Mouse (Mus musculus): ENCODE results near the gene Sertad2. TPM values are rescaled to one million over a fixed set of nuclear protein-coding genes. Genes with fewer than 3 reads are reported as not detected.

The Sertad2 gene
- polyA plus RNA-seq, 1 experiment from 2014 or later, result 36.0 TPM

DNA sequence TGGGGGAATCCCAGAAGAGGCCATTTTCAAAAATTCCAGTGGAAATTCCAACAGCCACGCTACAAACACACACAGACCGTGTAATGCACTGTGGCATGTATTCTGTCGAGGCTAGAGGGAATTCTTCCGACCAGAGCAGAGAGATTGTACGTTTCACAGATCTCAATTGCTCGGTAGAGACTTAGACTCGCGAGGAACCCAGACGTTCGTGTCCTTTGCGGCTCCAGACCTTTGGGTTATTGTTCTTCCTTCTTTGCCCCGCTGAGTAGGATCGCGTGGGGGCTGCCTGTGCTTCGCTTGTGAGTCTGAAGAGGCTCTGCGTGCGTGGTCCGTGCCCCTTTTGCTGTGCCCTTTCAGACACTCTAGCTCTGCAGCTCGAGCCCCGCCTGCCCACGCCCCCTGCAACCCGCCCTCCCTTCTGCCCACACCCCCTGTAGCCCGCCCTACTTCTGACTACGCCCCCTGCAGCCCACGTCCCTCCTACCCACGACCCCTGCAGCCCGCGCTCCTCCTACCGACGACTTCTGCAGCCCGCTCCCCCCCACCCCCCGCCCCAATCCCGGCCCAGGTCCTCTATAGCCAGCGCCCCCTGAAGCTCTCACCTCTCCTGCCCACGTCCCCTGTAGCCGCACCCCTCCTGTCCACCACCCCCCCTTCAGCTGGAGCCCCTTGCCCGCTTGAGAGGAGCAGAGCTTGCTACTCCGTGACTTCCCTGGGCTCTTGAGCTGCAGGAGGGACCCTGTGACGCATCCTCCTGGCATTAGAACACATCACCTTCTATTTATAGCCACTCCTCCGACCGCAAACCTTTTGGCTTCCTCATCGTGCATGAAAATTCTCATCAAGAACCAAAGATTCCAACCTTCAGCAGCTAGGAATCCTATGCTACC is 10.8 kb upstream of the Sertad2 start:
- Histone ChIP-seq H3K9ac (peak overlapping the region; percentile 72), H3K36me3 (no peaks in the 10 kb centered on the region), H3K27ac (peak overlapping the region; percentile 32; the same call in 1 of the 2 replicates), H3K4me1 (peaks cover 6% of the 10 kb centered on the region; the same call in 1 of the 2 replicates), H3K4me2 (replicated peaks) (peak overlapping the region; percentile 87), H3K9me3 (replicated peaks) (no peaks in the 10 kb centered on the region), H3K27me3 (no peaks in the 10 kb centered on the region; the same call in 1 of the 2 replicates), H3K4me3 (peak overlapping the region; percentile 53)
- peak; percentile 87 for ATAC-seq (ENCODE audit: low FRiP score)
- WGBS, result 1% methylated on average over 36 of the region's 42 CpGs

GRCm38 (mm10) chr11:20533231-20533630 is 9.8 kb upstream of the Sertad2 start:
- 83% methylated on average over 4 of the region's 4 CpGs for WGBS
- Histone ChIP-seq H3K4me2 (replicated peaks) (no peak overlapping the region), H3K4me3 (no peak overlapping the region), H3K36me3 (no peaks in the 10 kb centered on the region), H3K27me3 (no peaks in the 10 kb centered on the region; the same call in 1 of the 2 replicates), H3K9me3 (replicated peaks) (no peaks in the 10 kb centered on the region), H3K27ac (no peak overlapping the region), H3K4me1 (peaks cover 6% of the 10 kb centered on the region; the same call in 1 of the 2 replicates), H3K9ac (no peak overlapping the region)
- ATAC-seq (ENCODE audit: low FRiP score), result no peak

GRCm38 (mm10) chr11:20537221-20537620 is 5.8 kb upstream of the Sertad2 start:
- Histone ChIP-seq H3K9ac (no peak overlapping the region), H3K27ac (no peak overlapping the region), H3K4me2 (replicated peaks) (no peak overlapping the region), H3K9me3 (replicated peaks) (no peaks in the 10 kb centered on the region), H3K36me3 (no peaks in the 10 kb centered on the region), H3K27me3 (no peaks in the 10 kb centered on the region; the same call in 1 of the 2 replicates), H3K4me1 (peaks cover 7% of the 10 kb centered on the region), H3K4me3 (no peak overlapping the region)
- ATAC-seq (ENCODE audit: low FRiP score), result no peak
- 91% methylated on average over 3 of the region's 3 CpGs for WGBS

DNA sequence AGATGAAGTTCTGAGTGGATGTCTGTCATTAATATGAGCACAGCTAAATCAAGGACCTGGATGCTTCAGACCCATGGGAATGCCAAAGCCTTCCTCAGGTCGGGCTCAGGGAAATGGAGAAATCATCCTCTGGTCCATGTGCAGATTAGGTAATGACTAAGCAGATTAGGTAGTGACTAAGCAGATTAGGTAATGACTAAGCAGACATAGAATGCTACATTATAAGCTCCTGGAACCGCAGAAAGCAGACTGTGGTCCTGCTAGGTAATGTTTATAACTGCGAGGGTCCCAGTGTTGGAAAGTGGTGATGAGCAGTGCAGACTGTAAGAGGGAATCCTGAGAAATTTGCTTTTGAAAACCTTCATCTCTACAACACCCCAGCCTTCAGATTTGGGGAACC is 4.6 kb upstream of the Sertad2 start:
- no peak for ATAC-seq (ENCODE audit: low FRiP score)
- 74% methylated on average over 3 of the region's 3 CpGs for WGBS

DNA sequence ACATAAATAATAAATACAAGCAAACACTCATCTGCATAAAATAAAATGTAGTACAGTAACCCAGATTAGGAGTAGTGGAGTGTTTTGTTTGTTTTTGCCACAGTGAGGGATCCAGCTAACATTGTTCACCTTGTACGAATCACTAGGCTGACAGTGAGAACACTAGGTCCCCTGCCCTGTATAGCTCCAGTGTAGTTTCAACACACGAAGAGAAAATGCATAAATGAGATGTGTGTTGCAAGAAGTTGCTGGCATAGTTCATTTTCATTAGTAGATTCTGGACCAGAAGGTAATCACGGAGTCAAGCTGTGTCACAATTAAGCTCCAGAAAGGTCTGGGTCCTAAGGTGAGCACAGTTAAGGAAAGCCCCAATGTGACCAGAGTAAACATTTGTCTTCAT is 1.8 kb upstream of the Sertad2 start:
- no peak overlapping the region for H3K4me3 ChIP-seq

More for the DNA sequence above, 4.6 kb upstream of the Sertad2 start:
- no peak overlapping the region for H3K27ac ChIP-seq
- H3K9ac ChIP-seq, result no peak overlapping the region
- H3K27me3 ChIP-seq, result no peaks in the 10 kb centered on the region; the same call in 1 of the 2 replicates
- H3K36me3 ChIP-seq, result no peaks in the 10 kb centered on the region
- H3K4me1 ChIP-seq, result peaks cover 4% of the 10 kb centered on the region
- H3K4me2 ChIP-seq (replicated peaks), result no peak overlapping the region
- no peak overlapping the region for H3K4me3 ChIP-seq
- no peaks in the 10 kb centered on the region for H3K9me3 ChIP-seq (replicated peaks)

DNA sequence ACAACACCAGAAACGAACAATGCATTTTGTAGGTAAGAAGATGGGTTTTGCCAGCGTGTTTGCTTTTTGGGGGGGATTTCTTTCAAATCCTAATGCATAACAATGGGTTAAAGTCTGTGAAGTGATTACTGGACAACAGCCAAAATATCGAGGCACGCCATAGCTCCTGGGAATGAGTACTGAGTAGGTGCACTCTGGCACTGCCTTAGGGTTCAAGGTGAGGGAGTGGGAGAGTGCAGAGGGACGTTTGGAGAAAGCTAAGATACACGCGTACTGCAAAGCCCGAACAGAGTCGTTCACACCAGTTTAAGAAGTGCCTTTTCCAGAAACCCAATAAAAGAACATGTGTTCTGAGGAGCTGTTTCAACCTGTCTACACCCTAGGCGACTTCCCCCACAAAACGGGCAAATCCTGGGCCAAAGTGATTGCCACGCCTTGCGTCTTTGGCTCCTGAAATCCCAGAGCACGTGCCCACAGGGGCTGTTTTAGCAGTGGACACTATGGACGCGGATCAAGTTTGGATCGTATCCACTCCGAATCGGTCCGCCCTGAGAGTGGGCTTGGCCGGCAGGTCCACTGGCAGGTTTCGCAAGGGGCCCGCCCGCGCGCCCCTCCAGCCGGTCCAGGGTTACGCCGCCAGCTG is 937 bp upstream of the Sertad2 start:
- WGBS, result 1% methylated on average over 22 of the region's 29 CpGs
- Histone ChIP-seq H3K4me1 (peaks cover 16% of the 10 kb centered on the region), H3K27ac (peak overlapping the region; percentile 97), H3K27me3 (no peaks in the 10 kb centered on the region), H3K9me3 (replicated peaks) (no peaks in the 10 kb centered on the region), H3K9ac (peak overlapping the region; percentile 51), H3K4me3 (peak overlapping the region; percentile 75), H3K4me2 (replicated peaks) (peak overlapping the region; percentile 75), H3K36me3 (no peaks in the 10 kb centered on the region)
- 0 out of 2 replicates have a peak, but pooled peaks have one; percentile 0 for ATAC-seq (ENCODE audit: low FRiP score)

More for the DNA sequence above, 1.8 kb upstream of the Sertad2 start:
- H3K4me2 ChIP-seq (replicated peaks), result no peak overlapping the region
- H3K27me3 ChIP-seq, result no peaks in the 10 kb centered on the region
- 68% methylated on average over 3 of the region's 3 CpGs for WGBS
- H3K36me3 ChIP-seq, result no peaks in the 10 kb centered on the region
- peaks cover 16% of the 10 kb centered on the region for H3K4me1 ChIP-seq
- no peak overlapping the region for H3K9ac ChIP-seq
- no peaks in the 10 kb centered on the region for H3K9me3 ChIP-seq (replicated peaks)
- no peak for ATAC-seq (ENCODE audit: low FRiP score)
- no peak overlapping the region for H3K27ac ChIP-seq

DNA sequence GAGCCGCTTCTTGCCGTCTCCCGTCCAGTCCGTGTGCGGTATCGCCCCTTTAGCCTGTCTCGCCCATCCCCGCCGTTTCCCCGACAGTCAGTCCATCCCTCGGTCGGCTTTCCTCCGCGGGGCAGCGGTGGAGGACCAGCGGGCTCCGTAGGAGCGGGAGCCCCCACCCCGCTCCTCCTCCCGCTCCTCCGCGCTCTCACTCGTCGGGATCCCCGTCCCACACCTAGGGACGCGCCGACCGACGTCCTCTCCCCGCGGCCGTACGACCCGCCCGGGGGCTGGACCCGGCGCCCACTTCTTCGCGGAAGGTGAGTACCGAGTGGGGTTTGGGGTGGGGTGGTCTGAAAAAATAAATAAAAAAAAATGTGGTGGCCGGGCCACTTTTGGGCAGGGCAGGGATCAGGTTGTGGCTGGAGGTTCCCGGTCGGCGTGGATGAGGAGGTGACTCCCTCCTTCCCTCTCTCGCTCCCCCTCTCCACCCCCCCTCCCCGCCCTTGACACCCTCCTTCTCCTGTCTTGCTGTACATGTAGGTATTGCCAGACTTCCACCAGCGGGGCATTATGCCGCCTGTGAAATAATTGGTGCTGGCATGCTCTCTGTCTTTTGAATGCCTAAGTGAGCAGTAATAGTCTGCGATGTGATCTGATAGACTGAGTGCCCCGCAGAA is 534 bp downstream of the Sertad2 start:
- no peaks in the 10 kb centered on the region for H3K9me3 ChIP-seq (replicated peaks)
- peak overlapping the region; percentile 75 for H3K4me3 ChIP-seq
- ATAC-seq (ENCODE audit: low FRiP score), result no peak; the same call in 1 of the 2 replicates
- peak overlapping the region; percentile 86 for H3K9ac ChIP-seq
- peak overlapping the region; percentile 97 for H3K27ac ChIP-seq
- peak overlapping the region; percentile 75 for H3K4me2 ChIP-seq (replicated peaks)
- no peaks in the 10 kb centered on the region for H3K27me3 ChIP-seq
- no peaks in the 10 kb centered on the region for H3K36me3 ChIP-seq
- WGBS, result under 1% methylated on average over 50 of the region's 51 CpGs
- peaks cover 16% of the 10 kb centered on the region for H3K4me1 ChIP-seq

GRCm38 (mm10) chr11:20544376-20544775 is 1.3 kb downstream of the Sertad2 start:
- Histone ChIP-seq H3K27ac (no peak overlapping the region), H3K9ac (peak overlapping the region; percentile 86; the same call in 1 of the 2 replicates), H3K4me1 (peaks cover 16% of the 10 kb centered on the region), H3K27me3 (no peaks in the 10 kb centered on the region), H3K4me2 (replicated peaks) (peak overlapping the region; percentile 75), H3K9me3 (replicated peaks) (no peaks in the 10 kb centered on the region), H3K36me3 (no peaks in the 10 kb centered on the region), H3K4me3 (peak overlapping the region; percentile 75)
- WGBS, result 51% methylated on average over 8 of the region's 8 CpGs
- ATAC-seq (ENCODE audit: low FRiP score), result no peak

- WGBS, result 42% methylated on average over 3 of the region's 3 CpGs
- H3K27ac ChIP-seq, result no peak overlapping the region
- no peak for ATAC-seq (ENCODE audit: low FRiP score)
- no peak overlapping the region for H3K9ac ChIP-seq
- no peaks in the 10 kb centered on the region for H3K36me3 ChIP-seq
- H3K27me3 ChIP-seq, result no peaks in the 10 kb centered on the region
- no peaks in the 10 kb centered on the region for H3K9me3 ChIP-seq (replicated peaks)
- no peak overlapping the region for H3K4me2 ChIP-seq (replicated peaks)
- H3K4me1 ChIP-seq, result peaks cover 16% of the 10 kb centered on the region
- H3K4me3 ChIP-seq, result no peak overlapping the region
These were observed 1.9 kb downstream of the Sertad2 start for GRCm38 (mm10) chr11:20544801-20545515.

DNA sequence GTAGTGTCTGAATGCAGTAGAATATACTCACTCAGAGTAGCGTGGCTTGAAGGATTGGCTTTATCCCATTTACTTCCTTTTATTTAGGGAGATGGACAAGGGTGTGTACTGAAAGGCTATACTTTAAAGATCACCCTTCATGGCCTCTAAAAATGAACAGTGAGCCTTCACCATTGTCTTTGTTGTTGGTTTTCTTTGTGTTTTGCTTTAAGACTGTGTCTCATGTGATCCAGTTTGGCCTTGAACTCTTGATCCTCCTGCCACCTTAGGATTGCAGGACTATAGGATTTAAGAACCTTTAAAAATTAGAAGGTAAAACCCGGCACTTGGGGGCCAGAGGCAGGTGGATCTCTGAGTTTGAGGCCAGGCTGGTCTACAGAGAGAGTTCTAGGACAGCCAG is 6.4 kb downstream of the Sertad2 start:
- no peak overlapping the region for H3K27ac ChIP-seq
- H3K4me3 ChIP-seq, result no peak overlapping the region
- WGBS, result 75% methylated on average over 2 of the region's 2 CpGs
- no peaks in the 10 kb centered on the region for H3K36me3 ChIP-seq
- peaks cover 13% of the 10 kb centered on the region; the same call in 1 of the 2 replicates for H3K4me1 ChIP-seq
- H3K27me3 ChIP-seq, result no peaks in the 10 kb centered on the region
- no peak for ATAC-seq (ENCODE audit: low FRiP score)
- H3K4me2 ChIP-seq (replicated peaks), result no peak overlapping the region
- no peak overlapping the region for H3K9ac ChIP-seq
- H3K9me3 ChIP-seq (replicated peaks), result no peaks in the 10 kb centered on the region

GRCm38 (mm10) chr11:20550196-20550595 is 7.1 kb downstream of the Sertad2 start:
- no peak overlapping the region for H3K9ac ChIP-seq
- H3K27ac ChIP-seq, result no peak overlapping the region
- no peak overlapping the region for H3K4me2 ChIP-seq (replicated peaks)
- H3K9me3 ChIP-seq (replicated peaks), result no peaks in the 10 kb centered on the region
- peaks cover 10% of the 10 kb centered on the region; the same call in 1 of the 2 replicates for H3K4me1 ChIP-seq
- no peak overlapping the region for H3K4me3 ChIP-seq
- ATAC-seq (ENCODE audit: low FRiP score), result no peak
- 78% methylated on average over 7 of the region's 7 CpGs for WGBS
- no peaks in the 10 kb centered on the region for H3K27me3 ChIP-seq
- H3K36me3 ChIP-seq, result no peaks in the 10 kb centered on the region

Data from hindbrain, embryonic 12.5 days (tissue).